Mouse (Mus musculus) thymus, adult 2 months (tissue): ENCODE measurements around the gene Gm11213.

Experiments used
- CTCF ChIP-seq: fragments of 200-500 bp; IDR thresholded peaks from 2 replicates; pipeline ENCODE4 v1.5.1; 2012; ENCODE audit warnings: mild to moderate bottlenecking, control low read depth, low read length, moderate library complexity, borderline replicate concordance; ENCODE audit not compliant: control insufficient read depth, poor library complexity, insufficient read depth; ENCODE audit errors: extremely low read depth
- POLR2A ChIP-seq: fragments of 200-500 bp; IDR thresholded peaks from 2 replicates; pipeline ENCODE4 v1.6.1; 2012; ENCODE audit warnings: mild to moderate bottlenecking, low read length, control low read depth, moderate library complexity; ENCODE audit not compliant: control insufficient read depth, poor library complexity, insufficient read depth; ENCODE audit errors: extremely low read depth

GRCm38 (mm10) chr4:63605968-63606367, 907 bp upstream of the Gm11213 start:
- TF ChIP-seq CTCF (no peak), POLR2A (no peak)
